Mouse (Mus musculus) limb, embryonic 14.5 days (tissue): ENCODE results near the gene Tgm7. TPM values are rescaled to one million over a fixed set of nuclear protein-coding genes. Genes with fewer than 3 reads are reported as not detected.
A peak's percentile ranks its signal among the peaks of the same experiment; 100 is the strongest.

ENCODE experiments used
- ATAC-seq: fragments of 200-750 bp; cut with Nextera tagmentation; 2 replicates; pipeline ENCODE4 v1.8.0; 2017; ENCODE audit warnings: low read depth, moderate number of reproducible peaks, moderate TSS enrichment; ENCODE audit not compliant: low FRiP score
- DNase-seq: peaks from one replicate; pipeline ENCODE4 v3.0.0-alpha.2; 2015; ENCODE audit warnings: low spot score
- H3K27ac ChIP-seq: fragments of 300-500 bp; sonication (generic); replicated peaks from 2 replicates; pipeline ENCODE4 v1.5.1; 2014; ENCODE audit warnings: low read depth, mild to moderate bottlenecking, low read length, moderate library complexity, mixed read lengths
- H3K27me3 ChIP-seq: fragments of 300-500 bp; sonication (generic); 2 replicates; pipeline ENCODE4 v1.6.1; 2014; ENCODE audit warnings: low read length, mixed read lengths; ENCODE audit not compliant: control insufficient read depth, insufficient read depth
- H3K36me3 ChIP-seq: fragments of 300-500 bp; sonication (generic); 2 replicates; pipeline ENCODE4 v1.6.1; 2014; ENCODE audit warnings: mild to moderate bottlenecking, low read length, moderate library complexity, mixed read lengths; ENCODE audit not compliant: control insufficient read depth, insufficient read depth
- H3K4me1 ChIP-seq: fragments of 300-500 bp; sonication (generic); 2 replicates; pipeline ENCODE4 v1.6.1; 2014; ENCODE audit warnings: antibody characterized with exemption, low read length, mixed read lengths; ENCODE audit not compliant: control insufficient read depth, insufficient read depth
- H3K4me2 ChIP-seq: fragments of 300-500 bp; sonication (generic); replicated peaks from 2 replicates; pipeline ENCODE4 v1.6.1; 2014; ENCODE audit warnings: low read depth, mild to moderate bottlenecking, low read length, moderate library complexity; ENCODE audit not compliant: severe bottlenecking
- H3K4me3 ChIP-seq: fragments of 300-500 bp; sonication (generic); replicated peaks from 2 replicates; pipeline ENCODE4 v1.5.1; 2014; ENCODE audit warnings: low read length
- H3K9ac ChIP-seq: fragments of 300-500 bp; sonication (generic); 2 replicates; pipeline ENCODE4 v1.6.1; 2014; ENCODE audit warnings: mild to moderate bottlenecking, low read depth, low read length, moderate library complexity; ENCODE audit not compliant: severe bottlenecking
- H3K9me3 ChIP-seq: fragments of 300-500 bp; sonication (generic); 2 replicates; pipeline ENCODE4 v1.6.1; 2016; ENCODE audit warnings: low read length; ENCODE audit not compliant: control insufficient read depth
- POLR2A ChIP-seq: fragments of 200-500 bp; IDR thresholded peaks from 2 replicates; pipeline ENCODE4 v1.8.0; 2012; ENCODE audit warnings: inconsistent platforms, mild to moderate bottlenecking, moderate library complexity, borderline replicate concordance; ENCODE audit not compliant: insufficient read depth, insufficient read length; ENCODE audit errors: extremely low read depth
- WGBS: fragments of 180-500 bp; shearing (Covaris S2); extraction: QIAGEN DNeasy Blood & Tissue Kit; methylation state at CpG from one replicate; pipeline ENCODE4 v1.1.7; 2014; 5-methylcytosine and 5-hydroxymethylcytosine counted together
- polyA plus RNA-seq, 2 experiments: library from polyadenylated mRNA; depleted of rRNA in 1 of 2; stranded (reverse) in 1 of 2; unstranded in 1 of 2; fragments of >200 nt; fragmentation: Nextera tagmentation in 1 of 2; extraction: Ambion mirVana in 1 of 2; gene quantifications; 2 replicates each; pipeline versions ENCODE4 v1.2.1 to v1.2.3; 2012 to 2014

Tgm7 gene
- polyA plus RNA-seq (2012; rRNA removed) (0.05 and 0.06 TPM in 2 replicates), polyA plus RNA-seq (2014; fragmentation: Nextera tagmentation; extraction: Ambion mirVana) (not detected in 2 replicates)

DNA sequence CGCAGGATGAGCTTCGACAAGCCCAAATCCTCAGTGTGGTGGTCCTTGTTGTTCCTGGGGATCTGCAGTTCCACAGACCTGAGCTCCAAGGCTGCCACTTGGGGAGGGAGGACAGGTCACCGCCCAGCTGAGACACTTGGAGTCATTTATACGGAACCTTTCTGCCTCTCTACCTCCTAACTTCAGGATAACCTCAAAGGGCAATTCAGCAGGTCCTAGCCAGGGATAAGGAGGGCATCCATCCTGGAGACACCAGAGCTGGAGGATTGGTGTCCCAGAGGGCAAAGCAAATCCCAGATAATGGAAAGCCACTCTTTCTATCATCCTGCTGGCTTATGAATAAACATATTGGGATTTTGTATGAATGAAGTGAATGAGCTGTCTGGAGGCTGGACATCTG is at the start of gene Tgm7:
TSS of gene Tgm7 (minus strand) at position 101 of the 400 bp plus-strand sequence.
- no peak for TF ChIP-seq POLR2A
- Histone ChIP-seq H3K27ac (no peak within 1 kb of the TSS), H3K36me3 (no peaks in the 10 kb centered on the region), H3K4me1 (no peaks in the 10 kb centered on the region), H3K4me3 (no peak within 1 kb of the TSS), H3K27me3 (no peaks in the 10 kb centered on the region), H3K9ac (no peak within 1 kb of the TSS), H3K4me2 (no peak within 1 kb of the TSS), H3K9me3 (no peaks in the 10 kb centered on the region)
- WGBS = 93% methylated on average over 4 of the region's 4 CpGs
- DNase-seq (no peak), ATAC-seq (no peak)

DNA sequence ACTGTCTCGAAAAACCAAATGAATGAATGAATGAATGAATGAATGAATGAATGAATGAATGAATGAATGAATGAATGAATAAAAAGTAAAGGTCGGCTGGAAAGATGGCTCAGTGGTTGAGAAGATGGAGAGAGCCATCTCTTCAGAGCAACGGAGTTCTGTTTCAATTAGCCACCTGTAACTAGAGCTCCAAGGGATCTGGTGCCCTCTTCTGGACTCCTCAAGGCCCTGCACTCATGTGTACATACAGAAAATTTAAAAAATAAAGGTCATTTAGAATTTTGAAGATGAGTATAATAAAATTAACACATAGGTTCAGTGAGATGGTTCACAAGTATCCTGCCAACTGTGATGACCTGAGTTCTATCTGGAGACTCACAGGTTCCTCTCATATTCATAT is 43.5 kb upstream of the Tgm7 start:
- Histone ChIP-seq H3K9ac (no peak overlapping the region), H3K27me3 (no peaks in the 10 kb centered on the region), H3K4me1 (no peaks in the 10 kb centered on the region), H3K9me3 (no peaks in the 10 kb centered on the region), H3K4me2 (no peak overlapping the region), H3K27ac (no peak overlapping the region), H3K4me3 (no peak overlapping the region), H3K36me3 (peaks cover 36% of the 10 kb centered on the region)
- ATAC-seq (no peak), DNase-seq (no peak)
- no peak for TF ChIP-seq POLR2A
- 89% methylated on average over 3 of the region's 3 CpGs for WGBS

DNA sequence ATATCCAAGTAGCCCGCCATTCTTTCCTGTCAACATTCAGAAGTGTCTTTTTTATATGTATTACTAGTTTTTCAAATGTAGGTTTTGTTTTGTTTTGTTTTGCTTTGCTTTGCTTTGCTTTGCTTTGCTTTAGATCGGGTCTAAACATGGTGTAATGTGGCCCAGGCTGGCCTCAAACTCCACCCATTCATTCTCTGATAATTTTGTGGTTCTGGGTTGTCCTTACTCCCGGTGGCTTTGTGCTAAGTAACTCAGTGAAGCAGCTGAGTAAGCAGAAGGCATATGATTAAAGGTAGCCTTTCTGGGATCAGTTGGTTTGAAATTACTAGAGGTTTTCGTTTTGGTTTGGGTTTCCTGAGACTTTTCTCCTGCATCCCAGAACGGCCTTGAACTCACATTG is 40.1 kb upstream of the Tgm7 start:
- Histone ChIP-seq H3K36me3 (peaks cover 44% of the 10 kb centered on the region), H3K4me2 (no peak overlapping the region), H3K27me3 (no peaks in the 10 kb centered on the region), H3K9ac (no peak overlapping the region), H3K9me3 (no peaks in the 10 kb centered on the region), H3K27ac (no peak overlapping the region), H3K4me1 (no peaks in the 10 kb centered on the region), H3K4me3 (no peak overlapping the region)
- ATAC-seq = no peak
- 79% methylated on average over 5 of the region's 5 CpGs for WGBS
- no peak for TF ChIP-seq POLR2A
- no peak for DNase-seq

DNA sequence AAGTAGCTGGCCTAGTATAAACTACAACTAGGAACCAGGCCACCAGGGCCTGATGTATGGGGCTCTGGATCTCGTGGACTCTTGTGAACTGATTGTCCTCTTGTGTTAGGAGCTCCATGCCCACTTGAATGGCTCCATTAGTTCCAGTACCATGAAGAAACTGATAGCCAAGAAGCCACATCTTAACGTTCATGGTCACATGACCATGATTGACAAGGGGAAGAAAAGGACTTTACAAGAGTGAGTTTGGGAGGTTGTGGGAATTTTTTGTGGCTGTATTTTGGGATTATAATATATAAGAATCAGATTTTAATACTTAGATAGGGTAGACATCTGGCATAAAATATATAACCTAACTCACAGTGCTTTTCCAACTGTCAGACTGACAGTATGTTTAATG is 32.8 kb upstream of the Tgm7 start:
- 82% methylated on average over 2 of the region's 2 CpGs for WGBS
- TF ChIP-seq POLR2A = no peak

DNA sequence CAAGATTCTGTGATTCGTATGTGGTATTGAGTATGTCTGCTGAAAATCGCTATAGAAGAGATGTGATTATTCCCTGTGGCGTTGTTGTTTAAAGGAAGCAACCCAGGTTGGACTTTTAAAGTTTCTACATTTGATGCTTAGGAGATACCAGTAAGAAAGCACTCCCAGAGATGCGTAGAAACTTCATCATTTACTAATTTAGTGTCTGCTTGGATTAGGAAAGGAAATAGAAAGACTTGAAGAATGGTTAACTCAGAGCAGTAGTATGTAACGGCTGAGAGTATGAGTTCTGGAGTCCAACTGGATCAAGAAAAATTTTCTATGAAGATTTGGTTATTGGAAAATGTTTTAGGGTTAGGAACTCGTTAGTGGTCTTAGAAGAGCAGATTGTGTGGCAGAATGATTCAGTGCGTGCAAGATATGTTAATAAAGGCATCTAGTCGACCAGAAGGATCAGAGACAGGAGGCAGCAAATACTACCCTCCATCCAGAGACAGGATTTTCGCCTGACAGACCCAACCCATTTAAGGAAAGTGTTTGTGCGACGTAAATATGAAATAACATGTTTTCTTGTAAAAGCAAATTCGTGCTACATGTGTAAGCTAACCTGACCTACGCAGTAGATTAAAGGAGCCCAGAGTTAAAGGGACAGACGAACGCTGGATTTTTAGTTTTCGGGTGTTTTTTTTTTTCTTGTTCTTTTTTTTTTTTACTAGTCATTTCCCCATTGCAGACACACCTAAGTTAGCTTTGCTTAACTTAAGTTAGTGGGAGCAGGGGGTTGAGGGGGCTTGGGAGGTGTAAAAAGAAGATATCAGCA is 31.8 kb upstream of the Tgm7 start:
- peaks cover 23% of the 10 kb centered on the region for H3K36me3 ChIP-seq
- peaks cover 20% of the 10 kb centered on the region; the same call in 1 of the 2 replicates for H3K4me1 ChIP-seq
- peak overlapping the region; percentile 78 for H3K9ac ChIP-seq
- TF ChIP-seq POLR2A = no peak
- no peak for ATAC-seq
- peak overlapping the region; percentile 99 for H3K27ac ChIP-seq
- no peak for DNase-seq
- no peaks in the 10 kb centered on the region for H3K27me3 ChIP-seq
- H3K4me2 ChIP-seq = peak overlapping the region; percentile 74
- H3K4me3 ChIP-seq = peak overlapping the region; percentile 67
- H3K9me3 ChIP-seq = no peaks in the 10 kb centered on the region
- 67% methylated on average over 16 of the region's 16 CpGs for WGBS

More for the DNA sequence above, 32.8 kb upstream of the Tgm7 start:
- H3K36me3 ChIP-seq = peaks cover 31% of the 10 kb centered on the region
- no peak overlapping the region for H3K4me2 ChIP-seq
- H3K4me3 ChIP-seq = no peak overlapping the region
- DNase-seq (no peak), ATAC-seq (no peak)
- no peaks in the 10 kb centered on the region for H3K27me3 ChIP-seq
- H3K9ac ChIP-seq = no peak overlapping the region
- peaks cover 20% of the 10 kb centered on the region; the same call in 1 of the 2 replicates for H3K4me1 ChIP-seq
- no peak overlapping the region for H3K27ac ChIP-seq
- no peaks in the 10 kb centered on the region for H3K9me3 ChIP-seq
